Mouse (Mus musculus) forebrain, embryonic 10.5 days (tissue): Measurements from ENCODE around the gene Dus3l. TPM values are rescaled to one million over a fixed set of nuclear protein-coding genes. Genes with fewer than 3 reads are reported as not detected.

Experiments used
- DNase-seq: peaks from one replicate; pipeline ENCODE4 v3.0.0-alpha.2; 2017; ENCODE audit warnings: low spot score; ENCODE audit errors: extremely low spot score
- H3K27ac ChIP-seq: fragments of 300-500 bp; sonication (generic); 2 replicates; pipeline ENCODE4 v1.5.1; 2016; ENCODE audit warnings: mild to moderate bottlenecking
- H3K27me3 ChIP-seq: fragments of 300-500 bp; sonication (generic); 2 replicates; pipeline ENCODE4 v1.6.1; 2016; ENCODE audit warnings: mild to moderate bottlenecking; ENCODE audit not compliant: poor library complexity, severe bottlenecking
- H3K36me3 ChIP-seq: fragments of 300-500 bp; sonication (generic); replicated peaks from 2 replicates; pipeline ENCODE4 v1.6.1; 2016; ENCODE audit warnings: mild to moderate bottlenecking, moderate library complexity
- H3K4me1 ChIP-seq: fragments of 300-500 bp; sonication (generic); 2 replicates; pipeline ENCODE4 v1.6.1; 2016
- H3K4me3 ChIP-seq: fragments of 300-500 bp; sonication (generic); 2 replicates; pipeline ENCODE4 v1.5.1; 2016; ENCODE audit warnings: mild to moderate bottlenecking, moderate library complexity
- H3K9me3 ChIP-seq: fragments of 300-500 bp; sonication (generic); 2 replicates; pipeline ENCODE4 v1.6.1; 2016; ENCODE audit warnings: mild to moderate bottlenecking, moderate library complexity
- WGBS: fragments of 180-500 bp; shearing (Covaris S2); methylation state at CpG from one replicate; pipeline ENCODE4 v1.1.7; 2016; 5-methylcytosine and 5-hydroxymethylcytosine counted together
- polyA plus RNA-seq: library from polyadenylated mRNA; unstranded; fragments of >200 nt; fragmentation: Nextera tagmentation; extraction: Ambion mirVana; gene quantifications from 2 replicates; pipeline ENCODE4 v1.2.1, GENCODE M21; 2016

Dus3l gene
- 46.0 and 46.2 TPM in 2 replicates for polyA plus RNA-seq

DNA sequence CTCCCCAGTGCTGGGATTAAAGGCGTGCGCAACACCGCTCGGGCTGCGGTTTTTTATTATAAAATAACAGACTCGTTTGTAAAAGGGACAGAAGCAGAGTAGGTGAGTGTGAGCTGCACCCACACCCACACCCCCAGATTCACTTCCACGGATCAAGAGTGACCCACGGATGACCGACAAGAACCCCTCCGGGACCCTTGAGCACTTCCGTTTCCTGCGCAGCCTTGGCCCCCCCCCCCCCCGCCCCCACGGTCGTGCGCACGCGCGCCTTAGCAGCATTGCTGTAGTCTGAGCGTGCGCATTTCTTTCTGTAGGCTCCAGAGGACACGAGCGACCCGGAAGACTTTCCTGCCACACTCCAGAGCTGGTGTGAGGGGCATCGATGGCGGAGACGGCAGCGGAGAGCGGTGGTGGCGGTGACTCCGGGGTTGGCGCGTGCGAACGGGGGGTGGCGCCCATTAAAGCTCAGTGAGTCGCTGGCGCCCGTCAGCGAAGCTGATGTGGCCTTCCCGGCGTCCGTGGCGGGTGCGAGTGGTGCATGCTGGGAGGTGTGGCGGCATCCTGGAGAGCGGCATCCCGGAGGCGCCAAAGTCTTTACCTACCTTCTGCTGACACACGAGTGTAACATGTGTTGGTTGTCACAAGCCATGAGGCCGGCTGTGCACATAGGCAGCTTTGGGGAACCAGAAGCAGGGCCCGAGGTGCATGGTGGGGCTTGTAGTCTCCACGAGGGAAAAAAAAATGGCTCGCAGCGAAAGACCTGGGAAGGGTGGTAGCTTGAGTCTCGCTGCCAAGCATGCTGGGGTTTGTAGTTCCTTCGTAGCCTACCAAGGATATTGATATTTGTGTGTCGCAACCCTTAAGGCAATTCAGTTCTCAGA is at the start of gene Dus3l:
TSS of gene Dus3l (plus strand) at position 284 of the 881 bp plus-strand sequence.
- H3K4me3 ChIP-seq, result peak within 1 kb of the TSS; percentile 86
- H3K27ac ChIP-seq, result peak within 1 kb of the TSS; percentile 98
- peaks cover 34% of the 10 kb centered on the region for H3K36me3 ChIP-seq
- WGBS, result 2% methylated on average over 58 of the region's 58 CpGs
- DNase-seq, result peak; percentile 90
- H3K4me1 ChIP-seq, result peaks cover 33% of the 10 kb centered on the region
- peaks cover 19% of the 10 kb centered on the region for H3K27me3 ChIP-seq
- H3K9me3 ChIP-seq, result no peaks in the 10 kb centered on the region

GRCm38 (mm10) chr17:56715360-56715759 is 49.2 kb upstream of the Dus3l start:
- no peaks in the 10 kb centered on the region for H3K9me3 ChIP-seq
- H3K4me1 ChIP-seq, result peaks cover 45% of the 10 kb centered on the region
- WGBS, result 61% methylated on average over 11 of the region's 11 CpGs
- H3K27ac ChIP-seq, result no peak overlapping the region
- peaks cover 32% of the 10 kb centered on the region for H3K36me3 ChIP-seq
- DNase-seq, result no peak
- H3K27me3 ChIP-seq, result no peaks in the 10 kb centered on the region
- no peak overlapping the region for H3K4me3 ChIP-seq

DNA sequence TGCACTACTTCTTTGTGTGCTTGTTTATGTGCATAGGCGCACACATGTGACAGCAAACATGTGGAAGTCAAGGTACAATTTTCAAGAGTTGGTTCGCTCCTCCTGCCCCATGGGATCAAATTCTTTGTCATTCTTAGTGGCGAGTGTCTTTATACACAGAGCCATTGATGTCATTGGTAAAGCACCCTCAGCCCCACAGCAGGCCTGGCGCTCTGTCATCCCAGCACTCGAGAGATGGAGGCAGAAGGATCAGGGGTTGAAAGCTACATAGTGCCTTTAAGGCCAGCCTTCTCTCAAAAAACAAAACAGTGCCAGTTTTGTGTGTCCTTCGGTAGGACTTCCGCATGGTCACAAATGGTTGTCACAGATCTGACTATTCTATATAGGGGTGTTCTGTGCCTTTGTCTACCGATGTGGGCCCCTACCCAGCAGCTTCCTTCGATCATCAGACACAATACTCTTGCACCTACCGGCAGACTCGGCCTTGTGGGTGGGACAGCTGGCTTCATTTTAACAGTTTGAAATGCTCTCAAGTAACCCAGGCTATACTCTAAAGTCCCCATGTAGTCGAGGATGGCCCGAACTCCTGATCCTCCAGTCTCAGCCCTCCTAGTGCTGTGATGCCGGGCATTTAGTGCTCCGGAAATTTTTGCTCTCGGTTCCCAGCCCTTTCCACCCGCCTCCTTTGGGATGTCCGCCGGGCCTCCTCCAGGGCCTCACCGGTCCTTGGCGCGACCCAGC is 48.5 kb upstream of the Dus3l start:
- Histone ChIP-seq H3K4me3 (peak overlapping the region; percentile 81), H3K27ac (peak overlapping the region; percentile 93), H3K36me3 (peaks cover 30% of the 10 kb centered on the region), H3K4me1 (peaks cover 45% of the 10 kb centered on the region), H3K27me3 (no peaks in the 10 kb centered on the region), H3K9me3 (no peaks in the 10 kb centered on the region)
- no peak for DNase-seq
- 26% methylated on average over 22 of the region's 22 CpGs for WGBS

DNA sequence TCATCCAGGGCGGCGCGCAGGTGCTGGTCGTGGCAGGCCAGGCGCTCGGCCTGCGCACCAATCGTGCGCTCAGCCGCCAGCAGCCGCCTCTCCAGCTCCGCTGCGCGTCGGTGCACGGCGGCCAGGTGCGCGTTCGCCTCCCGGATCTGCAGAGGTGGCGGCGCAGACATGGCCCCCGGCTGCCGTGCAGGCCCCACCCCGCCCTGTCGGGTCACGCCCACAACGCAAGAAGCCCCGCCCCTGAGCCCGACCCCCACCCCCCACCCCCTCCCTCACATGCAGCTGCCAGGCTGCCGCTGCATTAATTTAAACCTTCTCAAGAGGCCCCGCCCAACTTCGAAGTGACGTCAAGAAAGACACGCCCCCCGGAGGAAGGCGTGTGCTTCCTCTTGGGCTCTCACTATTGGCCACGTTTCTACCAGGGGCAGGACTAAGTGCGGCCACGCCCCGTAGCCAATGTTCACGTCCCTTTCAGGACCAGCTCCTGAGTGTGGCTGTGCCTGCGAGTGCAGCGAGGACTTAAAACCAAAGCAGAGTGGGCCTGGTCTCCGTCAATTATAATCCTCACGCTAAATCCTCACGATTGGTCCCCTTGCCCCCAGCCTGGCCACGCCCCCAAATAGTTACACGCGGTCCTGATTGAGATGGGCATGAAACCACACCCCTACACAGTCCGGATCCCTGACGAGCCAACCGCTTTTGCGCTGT is 47.7 kb upstream of the Dus3l start:
- no peaks in the 10 kb centered on the region for H3K9me3 ChIP-seq
- H3K4me3 ChIP-seq, result peak overlapping the region; percentile 81
- under 1% methylated on average over 55 of the region's 55 CpGs for WGBS
- peak; percentile 98 for DNase-seq
- H3K4me1 ChIP-seq, result peaks cover 42% of the 10 kb centered on the region
- no peaks in the 10 kb centered on the region for H3K27me3 ChIP-seq
- peak overlapping the region; percentile 93 for H3K27ac ChIP-seq
- H3K36me3 ChIP-seq, result peaks cover 30% of the 10 kb centered on the region

- peak within 1 kb of the TSS; percentile 81 for H3K4me3 ChIP-seq
- H3K36me3 ChIP-seq, result peaks cover 30% of the 10 kb centered on the region
- peaks cover 42% of the 10 kb centered on the region for H3K4me1 ChIP-seq
- no peaks in the 10 kb centered on the region for H3K9me3 ChIP-seq
- no peaks in the 10 kb centered on the region for H3K27me3 ChIP-seq
- peak; percentile 99 for DNase-seq
- under 1% methylated on average over 59 of the region's 59 CpGs for WGBS
- peak within 1 kb of the TSS; percentile 93 for H3K27ac ChIP-seq
These were observed 47.0 kb upstream of the Dus3l start, which contains the start of the genes Ndufa11 and Vmac for GRCm38 (mm10) chr17:56717363-56718058. Ndufa11 (plus strand) TSS chr17:56717767. Vmac (minus strand) TSS chr17:56718022.

DNA sequence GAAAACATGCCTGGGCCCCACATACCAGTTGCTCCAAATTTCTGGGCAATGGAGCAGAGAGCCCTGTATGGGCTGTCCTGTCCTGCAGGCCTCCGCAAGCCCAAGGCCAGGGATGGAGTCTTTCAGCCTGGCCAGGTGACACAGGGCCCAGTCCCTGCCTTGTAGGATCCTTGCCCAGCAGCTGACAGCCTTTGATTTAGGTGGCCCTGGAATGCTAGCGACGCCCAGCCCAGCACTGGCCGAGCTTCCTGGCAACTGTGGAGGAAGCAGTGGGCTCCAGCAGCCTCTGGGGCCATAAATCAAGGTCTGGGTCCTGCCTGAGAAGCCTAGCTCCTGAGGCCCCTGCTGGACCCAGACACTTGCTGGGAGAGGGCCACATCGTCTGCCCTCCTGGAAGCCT is 42.1 kb upstream of the Dus3l start:
- Histone ChIP-seq H3K9me3 (no peaks in the 10 kb centered on the region), H3K4me3 (no peak overlapping the region), H3K4me1 (peaks cover 34% of the 10 kb centered on the region), H3K27me3 (no peaks in the 10 kb centered on the region), H3K36me3 (peaks cover 44% of the 10 kb centered on the region), H3K27ac (no peak overlapping the region)
- 93% methylated on average over 5 of the region's 5 CpGs for WGBS
- no peak for DNase-seq

DNA sequence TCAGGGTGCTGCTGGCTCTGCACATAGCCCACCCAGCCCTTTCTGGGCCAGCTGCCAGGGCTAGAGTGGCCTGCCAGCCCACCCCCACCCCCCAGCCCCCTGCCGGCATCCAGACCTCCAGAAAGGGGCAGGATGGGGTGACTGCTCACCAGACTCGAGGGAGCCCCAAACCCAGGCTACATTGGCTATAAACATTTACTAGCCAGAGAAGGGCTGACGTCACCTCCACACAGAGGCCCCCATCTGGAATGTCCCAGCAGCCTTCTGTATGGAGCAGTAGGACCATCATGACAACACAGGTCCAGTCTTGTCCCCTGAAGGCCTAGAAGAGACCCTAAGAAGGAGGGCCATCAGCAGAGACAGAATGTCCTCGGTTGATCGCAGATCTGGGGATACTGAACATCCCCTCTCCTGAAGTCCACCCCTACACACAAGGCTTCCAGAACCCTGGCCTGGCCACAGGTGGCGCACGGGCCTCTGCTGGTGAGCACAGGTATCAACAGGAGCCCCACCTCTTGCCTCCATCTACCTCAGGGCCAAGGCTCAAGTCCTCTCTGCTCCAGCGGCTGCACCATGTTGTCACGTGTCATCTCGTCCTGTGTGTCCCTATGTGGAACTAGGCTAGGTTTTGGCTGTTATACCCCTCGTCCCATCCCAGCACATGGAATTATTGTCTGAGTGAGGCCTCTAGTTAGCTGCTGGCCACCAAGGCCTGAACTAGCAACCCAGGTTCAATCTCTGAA is 41.0 kb upstream of the Dus3l start:
- H3K4me1 ChIP-seq, result peaks cover 40% of the 10 kb centered on the region
- WGBS, result 88% methylated on average over 11 of the region's 11 CpGs
- DNase-seq, result no peak
- no peak overlapping the region for H3K27ac ChIP-seq
- no peak overlapping the region for H3K4me3 ChIP-seq
- H3K9me3 ChIP-seq, result no peaks in the 10 kb centered on the region
- H3K27me3 ChIP-seq, result no peaks in the 10 kb centered on the region
- peaks cover 44% of the 10 kb centered on the region for H3K36me3 ChIP-seq

DNA sequence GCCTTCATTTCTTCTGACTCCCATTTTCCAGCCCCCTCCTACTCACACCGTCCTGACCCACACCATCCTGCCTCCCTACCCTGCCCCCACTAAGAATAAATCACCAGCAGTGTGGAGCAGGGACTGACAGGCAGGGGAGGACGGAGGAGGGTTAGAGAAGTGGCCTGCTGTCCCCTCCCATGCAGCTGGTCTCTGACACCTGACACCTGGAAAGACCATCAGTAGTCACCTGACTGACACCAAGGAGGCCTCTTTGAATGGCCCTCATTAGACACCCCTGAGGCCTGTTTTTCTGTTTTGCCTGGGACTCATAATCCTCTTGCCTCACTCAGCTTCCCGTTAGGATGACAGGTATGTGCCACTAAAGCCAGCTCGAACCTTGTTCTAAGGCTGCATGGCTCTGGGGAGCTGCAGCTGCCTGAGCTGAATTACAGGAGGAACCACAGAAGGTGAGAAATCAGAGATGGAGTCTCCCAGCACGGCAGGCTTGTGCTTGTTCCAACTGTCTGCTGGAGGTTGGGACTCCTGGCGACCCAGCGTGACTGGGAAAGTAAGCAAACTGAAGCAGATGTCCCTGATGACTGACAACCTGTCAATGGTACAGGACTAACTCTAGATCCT is 37.4 kb upstream of the Dus3l start:
- 13% methylated on average over 7 of the region's 7 CpGs for WGBS
- H3K4me3 ChIP-seq, result peak overlapping the region; percentile 11

GRCm38 (mm10) chr17:56727659-56728058 is 36.9 kb upstream of the Dus3l start:
- Histone ChIP-seq H3K9me3 (no peaks in the 10 kb centered on the region), H3K27me3 (no peaks in the 10 kb centered on the region), H3K27ac (no peak overlapping the region), H3K4me3 (peak overlapping the region; percentile 11; the same call in 1 of the 2 replicates), H3K4me1 (peaks cover 48% of the 10 kb centered on the region), H3K36me3 (peaks cover 23% of the 10 kb centered on the region)
- 13% methylated on average over 12 of the region's 12 CpGs for WGBS
- DNase-seq, result no peak

More for the DNA sequence above, 37.4 kb upstream of the Dus3l start:
- Histone ChIP-seq H3K36me3 (peaks cover 29% of the 10 kb centered on the region), H3K27ac (peak overlapping the region; percentile 5; the same call in 1 of the 2 replicates), H3K27me3 (no peaks in the 10 kb centered on the region), H3K4me1 (peaks cover 48% of the 10 kb centered on the region), H3K9me3 (no peaks in the 10 kb centered on the region)
- DNase-seq, result no peak

DNA sequence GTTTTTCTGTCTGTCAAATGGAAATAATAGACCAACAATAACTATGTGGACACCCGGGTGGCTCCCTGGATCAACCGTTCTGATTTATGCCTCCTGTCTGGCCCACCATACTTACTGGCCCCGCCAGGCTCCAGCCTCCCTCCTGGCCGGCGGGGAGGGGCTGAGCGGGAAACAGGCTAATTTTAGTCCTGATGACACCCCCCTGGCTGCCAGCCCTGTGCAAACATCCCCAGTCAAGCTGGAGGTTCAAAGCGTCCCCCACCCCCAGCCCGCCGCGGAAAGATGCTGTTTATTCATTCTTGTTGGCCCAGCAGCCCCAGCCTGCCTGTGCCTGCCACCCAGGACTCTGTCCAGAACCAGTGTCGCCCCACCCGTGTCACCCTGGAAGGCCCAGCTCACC is 36.4 kb upstream of the Dus3l start:
- Histone ChIP-seq H3K9me3 (no peaks in the 10 kb centered on the region), H3K27me3 (no peaks in the 10 kb centered on the region), H3K4me1 (peaks cover 48% of the 10 kb centered on the region), H3K36me3 (peaks cover 19% of the 10 kb centered on the region), H3K27ac (peak overlapping the region; percentile 52; the same call in 1 of the 2 replicates), H3K4me3 (no peak overlapping the region)
- DNase-seq, result no peak
- 47% methylated on average over 12 of the region's 12 CpGs for WGBS

GRCm38 (mm10) chr17:56729151-56729550 is 35.4 kb upstream of the Dus3l start:
- H3K4me1 ChIP-seq, result peaks cover 48% of the 10 kb centered on the region
- H3K27me3 ChIP-seq, result no peaks in the 10 kb centered on the region
- peaks cover 8% of the 10 kb centered on the region for H3K36me3 ChIP-seq
- no peaks in the 10 kb centered on the region for H3K9me3 ChIP-seq
- 73% methylated on average over 6 of the region's 6 CpGs for WGBS
- H3K4me3 ChIP-seq, result no peak overlapping the region
- no peak for DNase-seq
- H3K27ac ChIP-seq, result 0 out of 2 replicates have a peak overlapping the region, but pooled peaks have one; percentile 44
